Mouse (Mus musculus): ENCODE results near the gene Larp4b. TPM values are rescaled to one million over a fixed set of nuclear protein-coding genes. Genes with fewer than 3 reads are reported as not detected.

Gene Larp4b
- total RNA-seq, 2 experiments from 2014 or later = 78.7 to 86.5 TPM

Other genes with a start within 250 kb of the Larp4b start
- 10 to 100 TPM; 25.6 to 30.0 TPM for gene Wdr37, start 222.0 kb upstream of the Larp4b start, total RNA-seq (2021)
- gene Idi1, start 208.4 kb upstream of the Larp4b start, total RNA-seq (2021) = 10 to 100 TPM; 20.8 to 22.1 TPM
- gene Gm9745, start 145.7 kb upstream of the Larp4b start, total RNA-seq (2021) = not detected
- not detected for gene Idi2, start 141.0 kb upstream of the Larp4b start, total RNA-seq (2021)
- gene Gtpbp4, start 97.8 kb upstream of the Larp4b start, total RNA-seq (2021) = 10 to 100 TPM; 42.7 to 43.5 TPM
- gene Dip2c, start 182.6 kb downstream of the Larp4b start, total RNA-seq (2021) = 10 to 100 TPM; 35.8 to 38.7 TPM

Data from gastrocnemius, postnatal 4 days (tissue).